Mouse (Mus musculus) Muller cell, postnatal 12 days (primary cell): ENCODE measurements around the gene Dnah14.

Experiments used
- DNase-seq: peaks from one replicate; pipeline ENCODE4 v3.0.0-alpha.2; 2015; ENCODE audit errors: inconsistent ontology term

Dnah14 gene

DNA sequence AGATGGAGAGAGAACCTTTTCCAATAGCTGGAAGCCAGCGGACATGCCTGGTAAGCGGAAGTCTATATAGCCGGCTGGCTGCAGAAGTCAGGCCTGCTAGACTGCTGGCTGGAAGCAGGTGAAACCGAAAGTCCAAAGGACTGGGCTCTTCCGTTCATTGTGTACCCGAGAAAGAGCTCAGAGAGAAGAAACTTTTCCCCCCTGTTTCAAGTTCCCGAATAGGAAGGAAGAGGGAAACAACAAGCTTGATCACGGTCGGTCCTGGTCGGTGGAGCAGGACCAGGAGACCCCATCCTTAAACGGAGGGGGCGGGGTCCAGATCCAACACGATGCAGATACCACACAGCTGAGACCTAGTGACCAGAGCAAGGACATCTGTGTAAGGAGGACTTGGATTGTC lies 276.1 kb downstream of the Dnah14 start:
- DNase-seq = no peak

- no peak for DNase-seq
Observed at GRCm38 (mm10) chr1:181853081-181853736, 276.9 kb downstream of the Dnah14 start.

- no peak for DNase-seq
Observed at GRCm38 (mm10) chr1:181854829-181855228, 278.5 kb downstream of the Dnah14 start.

DNA sequence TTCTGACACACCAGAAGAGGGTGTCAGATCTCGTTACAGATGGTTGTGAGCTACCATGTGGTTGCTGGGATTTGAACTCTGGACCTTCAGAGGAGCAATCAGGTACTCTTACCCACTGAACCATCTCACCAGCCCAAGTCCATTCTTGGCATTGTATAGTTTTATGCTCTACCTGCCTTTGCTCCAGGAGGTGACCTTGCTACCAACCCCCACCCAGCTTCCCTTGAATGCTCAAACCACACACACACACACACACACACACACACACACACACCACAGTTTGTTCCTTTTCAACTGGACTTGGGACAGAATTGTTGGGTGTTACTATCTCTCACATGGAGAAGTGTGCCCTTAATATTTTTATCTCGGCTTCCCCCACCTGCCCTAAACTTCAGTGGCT lies 280.0 kb downstream of the Dnah14 start:
- DNase-seq = no peak

GRCm38 (mm10) chr1:181860659-181861058 lies 284.3 kb downstream of the Dnah14 start:
- DNase-seq = peak; percentile 49

DNA sequence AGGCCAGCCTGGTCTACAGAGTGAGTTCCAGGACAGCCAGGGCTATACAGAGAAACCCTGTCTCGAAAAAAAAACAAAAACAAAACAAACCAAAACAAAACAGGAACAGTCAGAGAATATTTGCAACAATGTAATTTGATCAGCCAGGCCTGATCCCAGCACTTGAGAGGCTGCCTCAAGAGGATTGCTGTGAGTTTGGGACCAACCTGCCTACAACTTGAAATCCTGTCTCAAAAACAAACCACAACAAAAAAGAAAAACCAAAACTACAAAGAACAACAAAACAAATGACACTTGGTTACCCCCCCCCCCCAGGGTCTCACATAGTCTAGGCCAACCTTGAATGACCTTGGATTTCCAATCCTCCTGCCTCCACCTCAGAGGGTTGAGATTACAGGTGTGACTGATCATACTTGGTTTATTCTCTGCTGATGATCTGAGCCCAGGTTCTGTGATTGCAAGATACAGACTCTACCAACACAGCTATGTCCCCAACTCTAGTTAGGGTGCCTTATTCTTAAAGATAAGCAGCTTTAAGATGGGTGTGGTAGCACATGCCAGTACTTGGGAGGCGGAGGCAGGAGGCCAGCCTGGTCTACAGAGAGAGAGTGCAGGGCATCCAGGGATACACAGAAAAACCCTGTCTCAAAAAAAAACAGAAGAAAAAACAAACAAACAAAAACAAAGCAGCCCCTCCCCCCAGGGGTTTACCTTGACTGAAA lies 285.0 kb downstream of the Dnah14 start:
- DNase-seq = no peak

DNA sequence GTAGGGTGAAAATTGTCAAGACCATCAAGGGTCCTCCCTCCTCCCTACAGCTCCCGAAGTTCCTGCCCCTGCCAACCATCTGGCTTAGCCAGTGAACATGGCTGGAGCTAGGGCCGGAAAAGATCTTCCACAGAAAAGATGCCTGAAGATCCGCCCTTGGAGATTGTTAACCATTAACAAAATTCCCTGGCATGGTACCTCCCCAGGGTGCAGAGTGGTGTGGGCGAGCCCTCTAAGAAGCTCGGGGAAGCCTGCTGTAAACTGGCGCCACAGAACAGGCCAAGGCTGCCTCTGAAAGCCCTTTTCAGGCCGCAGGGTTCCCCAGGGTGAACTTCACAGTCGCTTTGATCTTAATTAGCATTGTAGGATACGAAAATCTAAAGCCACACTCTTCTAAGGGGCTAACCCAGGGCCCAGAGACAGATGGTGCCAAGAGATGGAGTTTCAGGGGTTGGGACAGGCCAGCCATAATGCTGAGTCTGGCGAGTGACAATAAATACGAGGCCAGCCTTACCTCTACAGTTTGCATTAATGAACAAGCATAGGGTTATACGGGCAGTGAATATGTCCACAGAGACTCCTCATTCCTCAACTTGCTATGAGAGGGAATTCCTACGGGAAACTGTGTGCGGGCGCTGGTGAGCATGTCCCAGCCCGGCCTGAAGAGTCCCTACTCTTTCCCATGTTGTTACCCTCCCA lies 286.5 kb downstream of the Dnah14 start:
- DNase-seq = no peak

- DNase-seq = no peak
Observed at GRCm38 (mm10) chr1:181863431-181863830, 287.1 kb downstream of the Dnah14 start.
